Mouse (Mus musculus) olfactory bulb, adult 2 months (tissue): ENCODE measurements around the gene Hs6st3.

Experiments
- CTCF ChIP-seq: fragments of 200-500 bp; IDR thresholded peaks from 2 replicates; pipeline ENCODE4 v1.5.1; 2012; ENCODE audit warnings: low read depth, mild to moderate bottlenecking, low read length, moderate library complexity; ENCODE audit not compliant: insufficient read depth
- POLR2A ChIP-seq: fragments of 200-500 bp; IDR thresholded peaks from 2 replicates; pipeline ENCODE4 v1.6.1; 2012; ENCODE audit warnings: mild to moderate bottlenecking, low read depth, low read length, moderate library complexity; ENCODE audit not compliant: insufficient read depth

- TF ChIP-seq POLR2A = no peak
- no peak for TF ChIP-seq CTCF
These were observed at the start of gene Hs6st3 for GRCm38 (mm10) chr14:119137906-119138785.
